Mouse (Mus musculus): ENCODE results near the gene Thrsp.

Gene Thrsp

DNA sequence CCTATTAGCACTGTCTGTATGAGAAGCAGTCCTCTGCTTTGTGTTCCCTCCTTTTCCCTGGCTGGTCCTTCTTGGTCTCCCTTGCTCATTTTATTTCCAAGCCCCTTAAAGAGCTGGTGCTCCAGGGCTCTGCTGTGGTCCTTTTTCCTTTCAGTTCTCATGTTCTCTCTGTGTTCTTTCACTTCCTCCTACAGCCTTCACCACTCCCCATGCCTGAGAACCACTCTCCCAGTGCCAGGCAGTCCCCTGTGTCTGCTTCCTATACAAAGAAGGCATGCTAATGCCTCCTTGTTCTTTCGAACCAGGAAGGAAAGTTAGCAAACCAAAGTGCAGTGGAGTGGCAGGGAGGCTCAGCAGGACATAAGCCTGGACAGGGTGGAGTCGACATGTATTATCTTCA, 41.6 kb downstream of the Thrsp start:
- WGBS = 72% methylated on average over 2 of the region's 2 CpGs

DNA sequence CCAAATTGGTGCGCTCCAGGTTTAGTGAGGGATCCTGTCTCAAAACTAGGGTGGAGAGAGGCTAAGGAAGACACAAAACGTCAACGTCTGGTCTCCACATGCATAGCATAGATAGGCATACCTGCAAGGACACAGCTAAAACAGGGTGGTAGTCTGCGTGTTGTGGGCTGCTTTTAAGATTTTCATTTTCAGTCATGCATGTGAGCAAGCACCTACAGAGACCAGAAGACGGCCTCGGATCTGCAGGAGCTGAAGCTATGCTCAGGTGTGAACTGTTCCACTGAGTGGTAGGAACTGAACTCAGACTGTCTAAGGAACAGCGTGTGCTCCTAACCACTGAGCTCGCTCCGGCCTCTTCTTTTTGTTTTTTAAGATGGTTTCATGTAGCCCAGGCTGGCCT, 42.4 kb downstream of the Thrsp start:
- 96% methylated on average over 9 of the region's 9 CpGs for WGBS

DNA sequence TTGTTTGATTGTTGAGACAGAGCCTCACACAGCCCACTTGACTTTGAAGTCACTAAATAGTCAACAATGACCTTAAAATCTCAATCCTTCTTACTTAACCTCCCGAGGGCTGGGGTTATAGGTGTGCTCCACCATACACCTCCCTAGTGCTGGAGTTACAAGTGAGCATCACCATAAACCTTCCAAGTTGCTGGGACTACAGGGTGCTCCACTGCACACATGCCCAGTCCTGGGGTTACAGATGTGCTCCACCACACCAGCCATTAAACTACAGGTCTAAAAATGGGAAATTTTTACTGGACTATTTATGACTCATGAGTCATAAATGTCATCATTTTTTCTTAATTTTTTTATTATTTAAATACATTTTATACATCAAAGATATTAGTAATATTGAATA, 51.6 kb downstream of the Thrsp start:
- WGBS = 88% methylated on average over 1 of the region's 1 CpGs

Data from cerebral cortex, adult 2 months (tissue).